Mouse (Mus musculus): ENCODE results near the gene Psg16.
A peak's percentile ranks its signal among the peaks of the same experiment; 100 is the strongest.

DNA sequence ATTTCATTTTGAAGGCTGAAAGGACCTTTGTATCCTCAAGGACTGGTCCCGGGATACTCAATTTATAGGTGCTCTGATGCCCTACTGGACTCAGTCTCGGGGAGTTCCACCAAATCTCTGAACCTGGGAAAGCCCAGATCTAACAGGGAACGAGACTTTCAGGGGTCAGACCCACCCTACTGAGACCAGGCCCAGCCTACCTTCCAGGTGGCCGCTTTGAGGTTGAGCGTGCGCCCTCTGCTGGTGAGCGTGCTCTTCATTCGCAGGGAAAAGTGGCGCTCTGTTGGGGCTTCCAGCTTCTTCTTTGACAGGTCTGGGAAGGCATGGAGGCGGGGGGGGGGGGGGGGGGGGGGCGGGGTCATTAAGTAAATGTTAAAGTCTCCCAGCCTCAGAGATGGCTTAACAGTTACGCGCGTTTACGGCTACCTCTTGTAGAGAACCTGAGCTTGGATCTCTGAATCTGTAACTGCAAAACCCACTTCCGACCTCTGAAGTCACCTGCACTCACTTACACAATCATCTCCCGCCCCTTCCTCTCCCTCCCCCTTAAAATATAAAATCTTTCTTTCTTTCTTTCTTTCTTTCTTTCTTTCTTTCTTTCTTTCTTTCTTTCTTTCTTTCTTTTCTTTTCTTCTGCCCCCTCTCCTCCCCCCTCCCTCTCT, 22.8 kb upstream of the Psg16 start:
- TF ChIP-seq POLR2A (IDR thresholded peaks at IDR 0.05; ENCODE audit: borderline replicate concordance, extremely low read depth, low read depth, low read length) (no peak), CTCF (IDR thresholded peaks at IDR 0.05; ENCODE audit: insufficient read depth, low read length) (peak; percentile 78)
